Mouse (Mus musculus): ENCODE results near the gene Zhx3. TPM values are rescaled to one million over a fixed set of nuclear protein-coding genes. Genes with fewer than 3 reads are reported as not detected.

The Zhx3 gene
- polyA plus RNA-seq, 1 experiment from 2014 or later = 10.7 TPM

GRCm38 (mm10) chr2:160780834-160781219 is 92.0 kb downstream of the Zhx3 start:
- no peak overlapping the region for H3K27ac ChIP-seq (ENCODE audit: low read depth, low read length)
- H3K4me3 ChIP-seq (ENCODE audit: low read depth, low read length) = no peak overlapping the region
- H3K9me3 ChIP-seq (ENCODE audit: control insufficient read depth, low read length) = no peaks in the 10 kb centered on the region
- ATAC-seq (ENCODE audit: insufficient read depth, low FRiP score, low TSS enrichment) (no peak), DNase-seq (ENCODE audit: low spot score) (no peak)
- H3K4me1 ChIP-seq (ENCODE audit: control insufficient read depth, insufficient read depth, low read length) = no peaks in the 10 kb centered on the region
- H3K36me3 ChIP-seq (ENCODE audit: control insufficient read depth, insufficient read depth, low read length) = no peaks in the 10 kb centered on the region
- H3K9ac ChIP-seq (ENCODE audit: low read length) = no peak overlapping the region
- WGBS = 95% methylated on average over 2 of the region's 2 CpGs
- no peak overlapping the region for H3K4me2 ChIP-seq (ENCODE audit: low read depth)
- H3K27me3 ChIP-seq (ENCODE audit: control insufficient read depth, insufficient read depth, low read length) = no peaks in the 10 kb centered on the region

- H3K4me2 ChIP-seq (ENCODE audit: low read depth) = no peak overlapping the region
- 91% methylated on average over 13 of the region's 13 CpGs for WGBS
- ATAC-seq (ENCODE audit: insufficient read depth, low FRiP score, low TSS enrichment) (no peak), DNase-seq (ENCODE audit: low spot score) (no peak)
- H3K9ac ChIP-seq (ENCODE audit: low read length) = no peak overlapping the region
- H3K36me3 ChIP-seq (ENCODE audit: control insufficient read depth, insufficient read depth, low read length) = no peaks in the 10 kb centered on the region
- H3K27ac ChIP-seq (ENCODE audit: low read depth, low read length) = no peak overlapping the region
- H3K4me3 ChIP-seq (ENCODE audit: low read depth, low read length) = no peak overlapping the region
- H3K9me3 ChIP-seq (ENCODE audit: control insufficient read depth, low read length) = no peaks in the 10 kb centered on the region
- H3K27me3 ChIP-seq (ENCODE audit: control insufficient read depth, insufficient read depth, low read length) = no peaks in the 10 kb centered on the region
- no peaks in the 10 kb centered on the region for H3K4me1 ChIP-seq (ENCODE audit: control insufficient read depth, insufficient read depth, low read length)
These were observed 92.5 kb downstream of the Zhx3 start for GRCm38 (mm10) chr2:160780154-160780833.

DNA sequence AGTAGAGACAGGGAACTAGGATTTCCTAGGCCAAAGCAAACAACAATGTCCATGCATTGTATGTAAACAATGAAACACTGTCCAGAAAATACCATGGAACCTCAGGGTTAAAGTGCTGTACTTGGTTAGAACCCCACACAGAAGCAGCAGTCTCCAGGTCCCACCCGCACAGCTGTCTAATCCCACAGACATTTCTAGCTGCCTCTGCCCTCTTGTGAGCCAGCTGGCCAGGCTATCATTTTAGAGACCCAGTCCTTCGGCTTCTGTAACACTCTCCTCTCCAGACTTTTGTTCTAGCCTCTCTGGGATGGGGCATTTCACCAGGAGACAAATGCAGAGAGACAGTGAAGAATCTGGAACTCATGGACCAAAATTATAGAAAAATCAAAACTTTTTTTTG is 94.8 kb downstream of the Zhx3 start:
- H3K4me1 ChIP-seq (ENCODE audit: control insufficient read depth, insufficient read depth, low read length) = no peaks in the 10 kb centered on the region
- H3K9me3 ChIP-seq (ENCODE audit: control insufficient read depth, low read length) = no peaks in the 10 kb centered on the region
- H3K36me3 ChIP-seq (ENCODE audit: control insufficient read depth, insufficient read depth, low read length) = no peaks in the 10 kb centered on the region
- ATAC-seq (ENCODE audit: insufficient read depth, low FRiP score, low TSS enrichment) (no peak), DNase-seq (ENCODE audit: low spot score) (no peak)
- H3K27ac ChIP-seq (ENCODE audit: low read depth, low read length) = no peak overlapping the region
- no peak overlapping the region for H3K4me3 ChIP-seq (ENCODE audit: low read depth, low read length)
- H3K9ac ChIP-seq (ENCODE audit: low read length) = no peak overlapping the region
- 83% methylated on average over 2 of the region's 2 CpGs for WGBS
- H3K27me3 ChIP-seq (ENCODE audit: control insufficient read depth, insufficient read depth, low read length) = no peaks in the 10 kb centered on the region
- no peak overlapping the region for H3K4me2 ChIP-seq (ENCODE audit: low read depth)

DNA sequence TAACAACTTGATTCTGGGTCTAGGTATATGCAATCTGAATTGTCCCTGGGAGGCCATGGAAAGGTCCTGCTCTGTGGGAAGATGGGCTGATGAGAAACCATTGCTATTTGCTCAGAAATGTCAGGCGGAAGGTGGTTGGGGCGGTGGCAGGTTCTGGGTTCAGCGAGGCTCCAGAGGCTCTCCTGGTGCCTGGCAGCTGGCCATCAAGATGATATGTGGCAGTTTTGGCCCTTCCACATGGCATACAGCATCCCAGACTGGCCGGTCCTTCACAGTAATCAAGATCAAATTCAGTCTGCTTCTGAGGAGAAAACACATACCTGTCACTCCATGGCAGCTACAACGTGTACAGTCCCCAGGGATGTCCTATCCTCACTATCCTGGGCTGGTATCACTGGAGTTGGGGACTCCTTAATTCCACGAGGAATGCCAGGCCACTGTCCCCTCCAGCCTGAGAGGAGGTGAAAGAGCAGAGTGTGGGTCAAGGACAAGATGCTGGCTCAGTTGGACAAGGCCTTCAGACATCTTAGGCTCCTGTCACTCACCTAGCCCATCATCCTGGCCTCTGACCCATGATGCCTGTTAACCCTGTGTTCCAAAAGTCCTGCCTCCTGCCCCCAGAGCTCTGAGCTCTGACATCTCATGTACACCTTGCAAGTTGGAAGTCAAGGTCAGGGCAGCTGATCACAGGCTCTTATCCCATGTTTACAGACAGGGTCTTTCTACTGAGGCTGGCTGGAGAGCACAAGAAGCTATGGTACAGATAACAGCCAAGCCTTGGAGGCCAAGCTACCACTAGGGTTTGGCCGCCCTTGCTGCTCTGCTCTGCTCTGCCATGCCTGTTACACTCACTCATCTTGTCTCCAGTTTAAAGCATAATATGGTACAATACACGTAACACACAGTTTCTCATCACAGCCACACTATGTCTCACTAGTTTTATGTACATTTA is 101.2 kb downstream of the Zhx3 start:
- no peak overlapping the region for H3K9ac ChIP-seq (ENCODE audit: low read length)
- H3K27ac ChIP-seq (ENCODE audit: low read depth, low read length) = no peak overlapping the region
- no peaks in the 10 kb centered on the region for H3K4me1 ChIP-seq (ENCODE audit: control insufficient read depth, insufficient read depth, low read length)
- H3K9me3 ChIP-seq (ENCODE audit: control insufficient read depth, low read length) = no peaks in the 10 kb centered on the region
- no peak for ATAC-seq (ENCODE audit: insufficient read depth, low FRiP score, low TSS enrichment)
- no peak overlapping the region for H3K4me3 ChIP-seq (ENCODE audit: low read depth, low read length)
- H3K4me2 ChIP-seq (ENCODE audit: low read depth) = no peak overlapping the region
- DNase-seq (ENCODE audit: low spot score) = no peak
- no peaks in the 10 kb centered on the region for H3K36me3 ChIP-seq (ENCODE audit: control insufficient read depth, insufficient read depth, low read length)
- 90% methylated on average over 8 of the region's 8 CpGs for WGBS
- H3K27me3 ChIP-seq (ENCODE audit: control insufficient read depth, insufficient read depth, low read length) = no peaks in the 10 kb centered on the region

GRCm38 (mm10) chr2:160770871-160771270 is 101.9 kb downstream of the Zhx3 start:
- 73% methylated on average over 1 of the region's 1 CpGs for WGBS
- no peak for DNase-seq (ENCODE audit: low spot score)
- no peaks in the 10 kb centered on the region for H3K9me3 ChIP-seq (ENCODE audit: control insufficient read depth, low read length)

GRCm38 (mm10) chr2:160770409-160770808 is 102.4 kb downstream of the Zhx3 start:
- ATAC-seq (ENCODE audit: insufficient read depth, low FRiP score, low TSS enrichment) = no peak
- no peak for DNase-seq (ENCODE audit: low spot score)
- no peaks in the 10 kb centered on the region for H3K27me3 ChIP-seq (ENCODE audit: control insufficient read depth, insufficient read depth, low read length)
- no peak overlapping the region for H3K4me2 ChIP-seq (ENCODE audit: low read depth)
- no peaks in the 10 kb centered on the region for H3K36me3 ChIP-seq (ENCODE audit: control insufficient read depth, insufficient read depth, low read length)
- H3K4me3 ChIP-seq (ENCODE audit: low read depth, low read length) = no peak overlapping the region
- H3K9me3 ChIP-seq (ENCODE audit: control insufficient read depth, low read length) = no peaks in the 10 kb centered on the region
- H3K4me1 ChIP-seq (ENCODE audit: control insufficient read depth, insufficient read depth, low read length) = no peaks in the 10 kb centered on the region
- no peak overlapping the region for H3K9ac ChIP-seq (ENCODE audit: low read length)
- H3K27ac ChIP-seq (ENCODE audit: low read depth, low read length) = no peak overlapping the region

More at GRCm38 (mm10) chr2:160770871-160771270, 101.9 kb downstream of the Zhx3 start:
- ATAC-seq (ENCODE audit: insufficient read depth, low FRiP score, low TSS enrichment) = no peak
- Histone ChIP-seq H3K27me3 (ENCODE audit: control insufficient read depth, insufficient read depth, low read length) (no peaks in the 10 kb centered on the region), H3K4me2 (ENCODE audit: low read depth) (no peak overlapping the region), H3K4me1 (ENCODE audit: control insufficient read depth, insufficient read depth, low read length) (no peaks in the 10 kb centered on the region), H3K36me3 (ENCODE audit: control insufficient read depth, insufficient read depth, low read length) (no peaks in the 10 kb centered on the region), H3K4me3 (ENCODE audit: low read depth, low read length) (no peak overlapping the region), H3K9ac (ENCODE audit: low read length) (no peak overlapping the region), H3K27ac (ENCODE audit: low read depth, low read length) (no peak overlapping the region)

GRCm38 (mm10) chr2:160768997-160769396 is 103.8 kb downstream of the Zhx3 start:
- no peaks in the 10 kb centered on the region for H3K36me3 ChIP-seq (ENCODE audit: control insufficient read depth, insufficient read depth, low read length)
- 92% methylated on average over 2 of the region's 2 CpGs for WGBS

GRCm38 (mm10) chr2:160768097-160768695 is 104.6 kb downstream of the Zhx3 start:
- ATAC-seq (ENCODE audit: insufficient read depth, low FRiP score, low TSS enrichment) (no peak), DNase-seq (ENCODE audit: low spot score) (no peak)
- Histone ChIP-seq H3K27me3 (ENCODE audit: control insufficient read depth, insufficient read depth, low read length) (no peaks in the 10 kb centered on the region), H3K9ac (ENCODE audit: low read length) (no peak overlapping the region), H3K4me1 (ENCODE audit: control insufficient read depth, insufficient read depth, low read length) (no peaks in the 10 kb centered on the region), H3K9me3 (ENCODE audit: control insufficient read depth, low read length) (no peaks in the 10 kb centered on the region), H3K4me2 (ENCODE audit: low read depth) (no peak overlapping the region), H3K36me3 (ENCODE audit: control insufficient read depth, insufficient read depth, low read length) (no peaks in the 10 kb centered on the region; the same call in 1 of the 2 replicates), H3K4me3 (ENCODE audit: low read depth, low read length) (no peak overlapping the region), H3K27ac (ENCODE audit: low read depth, low read length) (no peak overlapping the region)
- WGBS = 88% methylated on average over 4 of the region's 4 CpGs

More at GRCm38 (mm10) chr2:160768997-160769396, 103.8 kb downstream of the Zhx3 start:
- no peaks in the 10 kb centered on the region for H3K9me3 ChIP-seq (ENCODE audit: control insufficient read depth, low read length)
- no peak for DNase-seq (ENCODE audit: low spot score)
- no peak overlapping the region for H3K9ac ChIP-seq (ENCODE audit: low read length)
- H3K4me3 ChIP-seq (ENCODE audit: low read depth, low read length) = no peak overlapping the region
- H3K27ac ChIP-seq (ENCODE audit: low read depth, low read length) = no peak overlapping the region
- no peak for ATAC-seq (ENCODE audit: insufficient read depth, low FRiP score, low TSS enrichment)
- H3K27me3 ChIP-seq (ENCODE audit: control insufficient read depth, insufficient read depth, low read length) = no peaks in the 10 kb centered on the region
- H3K4me2 ChIP-seq (ENCODE audit: low read depth) = no peak overlapping the region
- H3K4me1 ChIP-seq (ENCODE audit: control insufficient read depth, insufficient read depth, low read length) = no peaks in the 10 kb centered on the region

Data from neural tube, embryonic 11.5 days (tissue).